Mouse (Mus musculus) embryo, embryonic 11 days (tissue): Measurements from ENCODE around the gene Dusp5.

Experiments used
- DNase-seq: peaks from one replicate; pipeline ENCODE4 v3.0.0-alpha.2; 2015

Gene Dusp5

DNA sequence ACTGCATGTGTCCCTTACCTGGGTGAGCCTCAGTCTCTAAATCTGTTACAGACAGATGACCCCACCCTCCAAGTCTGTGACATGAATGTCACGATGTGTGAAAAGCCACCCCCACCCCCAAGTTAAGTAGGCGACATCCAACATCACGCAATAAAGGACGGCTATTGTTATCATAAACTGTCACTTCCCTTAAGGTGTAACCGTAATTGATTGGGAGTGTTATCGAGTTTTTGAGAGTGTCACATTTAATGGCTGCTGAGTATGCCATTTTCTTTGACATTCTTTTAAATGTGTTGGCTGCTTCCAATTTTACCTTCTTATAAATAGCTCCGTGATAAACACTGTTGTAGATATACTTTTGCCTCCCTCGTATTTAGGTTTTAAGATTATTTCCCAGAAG, 9.4 kb upstream of the Dusp5 start:
- no peak for DNase-seq

DNA sequence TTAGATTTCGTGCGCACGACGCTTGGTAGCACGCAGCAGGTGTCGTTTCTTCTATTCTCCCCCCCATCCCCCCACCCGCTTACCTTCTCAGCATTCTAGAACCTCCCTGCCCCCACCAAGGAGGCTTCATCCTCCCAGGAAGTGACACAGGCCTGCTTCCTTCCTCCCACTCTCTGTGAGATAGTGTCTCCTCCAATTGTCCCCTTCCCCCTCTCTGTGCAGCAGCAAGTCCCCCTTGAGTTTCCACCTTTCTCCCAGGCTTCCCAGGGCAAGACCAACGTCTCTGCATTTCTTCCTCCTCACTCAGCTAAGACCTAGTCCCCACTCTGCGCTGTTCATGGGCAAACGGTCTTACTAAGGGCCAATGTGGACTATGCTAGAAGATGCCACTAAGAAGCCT, 8.9 kb upstream of the Dusp5 start:
- DNase-seq: no peak

DNA sequence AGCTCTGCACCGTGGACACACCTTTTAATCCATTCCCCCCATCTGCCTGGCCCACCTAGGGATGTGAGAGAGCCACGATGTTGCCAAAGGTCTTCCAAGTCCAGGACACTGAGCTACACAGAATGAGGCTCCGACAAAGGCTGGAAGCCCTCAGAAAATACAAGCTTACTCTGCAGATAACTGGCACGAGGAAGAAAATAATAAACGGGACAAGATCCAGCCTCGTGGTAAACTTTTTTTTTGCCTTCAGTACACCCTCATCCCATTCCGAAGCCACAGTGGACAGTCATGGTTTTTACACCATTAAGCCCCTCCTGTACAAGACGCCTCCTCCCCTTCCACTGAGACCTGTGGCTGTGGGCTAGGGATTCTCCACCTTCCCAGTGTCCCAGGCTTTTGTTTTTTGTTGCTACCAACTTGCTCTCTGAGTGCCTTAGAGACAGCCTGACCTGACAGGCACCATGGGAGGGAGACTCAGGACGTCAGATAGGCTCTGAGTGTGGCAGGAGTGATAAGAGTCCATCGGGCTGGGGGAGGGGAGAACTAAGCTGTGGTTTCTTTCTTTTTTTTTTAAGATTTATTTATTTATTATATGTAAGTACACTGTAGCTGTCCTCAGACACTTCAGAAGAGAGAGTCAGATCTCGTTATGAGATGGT, 7.6 kb upstream of the Dusp5 start:
- DNase-seq: no peak

DNA sequence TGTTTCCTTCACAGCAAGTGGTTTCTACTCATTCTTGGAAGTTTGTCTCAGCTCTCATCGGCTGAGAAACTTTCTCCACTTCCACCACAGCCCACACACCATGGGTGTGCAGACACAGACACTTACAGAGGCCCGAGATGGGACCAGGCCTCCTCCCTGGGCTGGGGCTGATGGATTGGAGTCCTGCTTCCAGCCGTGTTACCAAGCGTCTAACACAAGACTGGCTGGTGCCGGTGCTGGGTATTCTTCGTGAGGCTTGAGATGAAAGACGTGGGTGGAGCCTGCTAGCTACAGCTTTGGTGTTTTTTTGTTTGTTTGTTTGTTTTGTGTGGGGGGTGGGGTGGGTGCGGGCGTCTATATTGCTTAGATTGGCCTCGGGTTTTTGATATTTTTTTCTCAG, 1.4 kb upstream of the Dusp5 start:
- no peak for DNase-seq

DNA sequence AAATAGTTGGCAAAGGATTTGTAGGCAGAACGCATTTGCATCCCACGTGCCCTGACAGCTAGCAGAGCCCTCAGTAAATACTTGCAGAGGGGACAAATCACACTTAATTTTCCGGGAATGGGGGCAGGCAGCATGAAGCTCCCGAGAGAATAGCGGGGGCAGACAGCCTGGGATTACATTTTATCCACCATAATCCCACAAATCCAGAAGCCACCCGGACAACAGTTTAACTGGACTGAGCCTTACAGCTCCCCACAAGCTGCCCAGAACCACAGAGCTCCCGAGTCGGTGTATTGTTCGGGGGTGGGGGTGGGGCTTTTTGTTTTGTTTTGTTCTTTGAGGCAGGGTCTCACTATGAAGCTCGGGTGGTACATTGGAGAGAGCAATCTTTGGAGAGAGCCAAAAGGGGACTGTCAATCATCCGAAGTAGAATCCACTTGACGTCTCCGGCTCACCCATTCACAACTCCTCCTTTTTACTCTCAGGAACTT, 733 bp upstream of the Dusp5 start:
- DNase-seq: no peak

DNA sequence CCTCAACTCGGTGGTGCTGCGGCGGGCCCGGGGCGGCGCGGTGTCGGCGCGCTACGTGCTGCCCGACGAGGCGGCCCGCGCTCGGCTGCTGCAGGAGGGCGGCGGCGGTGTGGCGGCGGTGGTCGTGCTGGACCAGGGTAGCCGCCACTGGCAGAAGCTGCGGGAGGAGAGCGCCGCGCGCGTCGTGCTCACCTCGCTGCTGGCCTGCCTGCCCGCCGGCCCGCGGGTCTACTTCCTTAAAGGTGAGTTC, 471 bp downstream of the Dusp5 start:
- no peak for DNase-seq

DNA sequence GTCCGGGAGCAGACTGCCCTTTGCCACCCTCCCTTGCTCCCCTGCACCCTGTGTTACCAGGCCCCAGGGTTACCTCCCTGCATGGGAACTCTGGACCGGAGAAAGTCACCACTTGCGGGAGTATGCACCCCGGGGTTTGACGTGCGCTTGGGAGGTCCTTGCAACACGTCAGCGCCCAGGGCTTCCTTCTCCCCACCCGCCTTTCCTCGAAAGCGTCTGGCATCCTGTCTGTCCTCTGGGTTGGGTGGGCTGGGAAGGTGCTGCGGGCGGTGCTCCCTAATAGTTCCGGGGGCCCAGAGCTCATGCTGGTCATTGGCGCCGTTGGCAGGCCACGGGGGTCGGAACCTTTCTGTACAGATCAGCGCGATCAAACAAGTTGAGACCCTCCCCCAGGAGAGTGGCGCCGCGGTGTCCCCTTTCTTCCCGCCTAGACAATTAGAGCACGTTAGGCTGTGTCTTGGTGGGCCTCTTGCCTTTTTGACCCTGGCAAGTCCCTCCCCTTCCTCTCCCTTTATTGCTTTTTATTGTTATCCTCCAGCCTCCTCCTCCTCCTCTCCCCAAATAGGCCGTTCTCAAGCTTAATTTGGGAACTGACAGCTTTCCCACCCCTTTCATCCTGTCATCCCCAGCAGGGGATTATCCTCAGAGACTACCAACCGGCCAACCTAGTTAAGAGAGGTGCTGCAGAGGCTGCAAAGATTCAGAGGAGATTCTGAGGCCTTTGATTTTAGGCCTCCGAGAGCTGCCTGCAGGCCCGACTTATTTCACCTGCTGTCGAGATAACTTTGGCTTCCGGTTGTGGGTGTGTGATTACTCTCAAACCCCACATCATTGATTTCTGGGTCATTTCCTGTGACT, 1.0 kb downstream of the Dusp5 start:
- peak; percentile 73 for DNase-seq

DNA sequence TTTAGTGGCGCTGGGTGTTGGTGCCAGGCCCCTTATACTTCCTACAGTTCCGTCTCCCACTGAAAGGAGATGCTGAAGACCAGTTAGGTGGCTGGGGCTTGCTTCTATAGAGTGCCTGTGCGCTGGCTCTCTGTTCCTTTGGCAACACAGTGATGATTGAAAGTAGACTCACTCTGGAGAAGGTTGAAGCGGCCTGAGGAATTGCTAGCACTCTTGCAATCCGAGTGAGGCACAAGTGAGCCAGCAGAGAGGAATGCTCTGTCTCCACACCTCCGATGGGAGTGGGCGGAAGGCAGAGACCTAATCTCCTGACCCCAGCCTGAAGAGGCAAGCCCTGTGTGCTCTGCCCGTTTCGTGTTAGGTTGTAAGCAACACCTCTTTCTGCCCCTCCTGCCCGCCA, 2.5 kb downstream of the Dusp5 start:
- no peak for DNase-seq

DNA sequence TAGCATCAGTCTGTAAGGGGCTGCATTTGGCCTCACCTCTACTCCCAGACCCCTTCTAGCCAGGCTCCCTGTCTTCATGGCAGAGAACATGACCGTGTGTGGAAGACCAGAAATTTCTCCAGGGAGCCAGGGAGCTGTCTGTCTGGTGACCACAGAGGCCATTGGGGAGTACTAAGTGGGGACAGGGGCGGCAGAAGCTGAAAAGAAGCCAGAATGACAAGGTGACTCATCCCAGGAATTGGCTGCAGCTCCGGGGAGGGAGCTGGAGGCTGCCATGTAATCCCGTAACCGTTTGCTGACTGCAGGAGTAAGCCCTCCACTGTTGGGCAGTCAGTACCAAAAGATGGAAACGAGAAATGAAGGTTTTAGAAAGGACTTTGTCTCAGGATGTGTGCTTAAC, 3.1 kb downstream of the Dusp5 start:
- no peak for DNase-seq

DNA sequence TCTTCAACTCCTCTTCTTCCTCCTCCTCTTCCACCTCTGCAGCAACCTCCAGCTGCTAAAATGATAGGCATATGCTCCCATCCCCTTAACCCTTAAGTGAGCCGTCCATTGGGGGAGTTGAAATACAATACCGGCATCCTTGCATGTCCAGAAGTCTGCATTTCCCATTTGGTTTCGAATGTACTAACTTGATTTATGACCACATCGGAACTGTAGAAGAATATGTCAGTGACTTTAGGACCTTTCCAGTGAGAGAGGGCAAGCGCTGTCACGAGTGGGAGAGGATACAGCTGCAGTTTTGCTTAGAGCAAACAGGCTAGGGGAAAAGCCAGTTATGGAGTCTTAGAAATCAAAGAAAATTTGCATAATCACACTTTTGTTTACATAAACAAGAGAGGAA, 3.8 kb downstream of the Dusp5 start:
- DNase-seq: peak; percentile 37

DNA sequence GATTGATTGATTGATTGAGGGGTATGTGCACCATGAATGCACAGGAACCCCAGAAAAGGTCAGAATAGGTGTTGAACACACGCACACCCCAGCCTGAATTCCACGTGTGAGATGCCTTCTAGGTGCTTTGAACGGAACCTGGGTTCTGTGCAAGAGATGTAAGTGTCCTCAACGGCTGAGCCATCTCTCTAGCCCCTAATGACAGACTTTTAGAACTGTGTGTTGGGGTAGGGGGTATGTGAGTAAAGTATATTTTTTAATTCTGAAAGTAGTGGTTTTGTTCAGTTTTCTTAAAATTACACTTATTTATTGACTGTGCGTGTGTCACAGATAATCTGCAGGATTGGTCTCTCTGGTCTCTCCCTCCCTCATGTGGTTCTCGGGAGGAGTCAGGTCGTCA, 4.3 kb downstream of the Dusp5 start:
- no peak for DNase-seq

DNA sequence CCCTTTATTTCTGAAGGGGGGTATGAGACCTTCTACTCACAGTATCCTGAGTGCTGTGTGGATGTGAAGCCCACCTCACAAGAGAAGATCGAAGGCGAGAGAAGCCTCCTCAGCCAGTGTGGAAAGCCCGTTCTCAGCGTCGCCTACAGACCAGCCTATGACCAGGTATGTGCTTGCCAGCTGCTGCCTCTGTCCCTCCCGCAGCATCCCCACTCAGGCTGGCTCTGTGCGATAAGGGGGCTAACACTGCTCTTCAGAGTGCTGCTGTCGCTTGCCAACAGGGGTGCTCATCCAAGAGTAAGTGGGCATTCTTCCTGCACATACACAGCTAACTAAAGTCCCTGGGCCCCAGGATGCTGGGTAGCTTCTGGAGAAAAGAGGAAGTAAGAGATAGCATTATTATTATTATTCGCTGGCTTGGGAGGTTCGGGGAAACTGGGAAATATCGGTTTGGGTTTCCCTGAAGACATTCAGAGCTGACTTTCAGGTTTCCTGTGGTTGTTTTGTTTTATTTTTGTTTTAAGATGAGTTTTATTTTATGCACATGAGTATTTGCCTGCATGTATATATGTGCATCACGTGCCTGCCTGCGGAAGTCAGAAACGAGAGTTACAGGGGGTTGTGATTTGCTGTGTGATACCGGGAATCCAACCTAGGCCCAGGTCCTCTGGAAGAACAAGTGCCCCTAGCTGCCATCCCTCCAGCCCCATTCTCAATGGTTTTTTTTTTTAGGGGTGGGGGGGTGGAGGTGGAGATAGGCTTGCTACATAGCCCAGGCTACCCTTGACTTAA, 5.1 kb downstream of the Dusp5 start:
- DNase-seq: no peak

DNA sequence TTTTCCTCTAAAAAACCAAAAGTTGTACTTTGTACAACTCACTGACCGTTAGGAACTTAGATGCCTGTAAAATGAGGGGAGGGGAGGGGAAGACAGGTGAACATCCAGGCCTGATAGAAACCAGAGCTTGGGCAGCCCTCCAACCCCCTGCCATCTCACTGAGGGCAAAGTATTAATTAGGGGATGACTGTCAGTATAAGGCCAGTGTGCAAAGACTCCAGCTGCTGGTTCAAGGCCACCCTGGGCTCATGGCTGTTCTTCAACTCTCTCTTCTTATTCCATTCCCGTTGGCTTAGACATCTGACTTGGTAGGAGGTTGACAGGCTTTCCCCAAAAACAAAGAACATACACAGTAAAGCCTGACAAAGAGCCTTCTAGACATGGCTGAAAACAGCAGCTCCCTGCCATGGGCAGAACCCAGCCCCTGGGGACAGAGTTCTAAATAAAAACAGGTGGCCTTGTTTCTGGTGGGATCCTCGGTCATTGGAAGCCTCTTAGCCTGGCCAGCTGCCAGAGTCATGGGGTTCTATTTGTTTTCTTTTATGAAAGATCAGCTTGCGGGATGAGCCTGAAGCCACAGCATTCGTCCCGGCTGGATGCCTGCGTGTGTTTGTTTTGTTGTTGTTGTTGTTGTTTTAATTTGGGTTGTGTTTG, 6.0 kb downstream of the Dusp5 start:
- DNase-seq: no peak

DNA sequence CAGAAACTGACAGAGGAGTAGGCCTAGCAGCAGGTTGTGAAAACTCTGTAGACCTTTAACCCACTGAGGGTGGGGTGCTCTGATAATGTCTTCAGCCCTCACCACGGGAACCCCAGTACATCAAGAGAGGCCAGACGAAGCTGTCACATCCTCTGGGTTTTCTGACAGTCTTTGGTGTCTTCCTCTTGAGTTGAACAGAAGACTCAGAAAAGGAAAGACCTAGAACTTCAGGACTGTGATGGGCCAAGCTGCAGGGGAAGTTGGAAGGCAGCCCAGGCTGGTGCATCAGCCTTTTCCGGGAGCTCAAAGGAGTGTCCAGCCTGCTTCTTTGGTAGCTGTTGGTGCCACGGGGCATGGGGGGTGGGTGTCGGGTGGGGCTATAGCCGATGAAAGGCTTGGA, 6.5 kb downstream of the Dusp5 start:
- DNase-seq: no peak

DNA sequence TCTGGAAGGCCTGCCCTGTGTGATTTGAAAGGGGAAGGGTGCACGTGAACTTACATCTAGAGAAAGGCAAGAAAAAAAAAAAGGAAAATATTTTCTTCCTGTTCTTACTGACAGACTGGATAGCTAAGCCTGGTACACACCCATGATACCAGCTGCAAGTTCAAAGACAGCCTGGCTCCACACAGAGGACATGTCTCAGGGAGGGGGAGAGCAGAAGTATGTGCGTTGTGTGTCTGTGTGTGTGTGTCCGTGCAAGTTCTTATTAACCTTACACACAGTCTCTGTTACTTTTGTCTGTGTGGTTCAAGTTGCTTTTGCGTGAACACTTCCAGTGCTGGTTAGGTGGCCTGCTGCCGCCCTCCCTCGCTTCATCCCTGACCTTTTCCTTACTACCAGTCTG, 7.3 kb downstream of the Dusp5 start:
- no peak for DNase-seq

DNA sequence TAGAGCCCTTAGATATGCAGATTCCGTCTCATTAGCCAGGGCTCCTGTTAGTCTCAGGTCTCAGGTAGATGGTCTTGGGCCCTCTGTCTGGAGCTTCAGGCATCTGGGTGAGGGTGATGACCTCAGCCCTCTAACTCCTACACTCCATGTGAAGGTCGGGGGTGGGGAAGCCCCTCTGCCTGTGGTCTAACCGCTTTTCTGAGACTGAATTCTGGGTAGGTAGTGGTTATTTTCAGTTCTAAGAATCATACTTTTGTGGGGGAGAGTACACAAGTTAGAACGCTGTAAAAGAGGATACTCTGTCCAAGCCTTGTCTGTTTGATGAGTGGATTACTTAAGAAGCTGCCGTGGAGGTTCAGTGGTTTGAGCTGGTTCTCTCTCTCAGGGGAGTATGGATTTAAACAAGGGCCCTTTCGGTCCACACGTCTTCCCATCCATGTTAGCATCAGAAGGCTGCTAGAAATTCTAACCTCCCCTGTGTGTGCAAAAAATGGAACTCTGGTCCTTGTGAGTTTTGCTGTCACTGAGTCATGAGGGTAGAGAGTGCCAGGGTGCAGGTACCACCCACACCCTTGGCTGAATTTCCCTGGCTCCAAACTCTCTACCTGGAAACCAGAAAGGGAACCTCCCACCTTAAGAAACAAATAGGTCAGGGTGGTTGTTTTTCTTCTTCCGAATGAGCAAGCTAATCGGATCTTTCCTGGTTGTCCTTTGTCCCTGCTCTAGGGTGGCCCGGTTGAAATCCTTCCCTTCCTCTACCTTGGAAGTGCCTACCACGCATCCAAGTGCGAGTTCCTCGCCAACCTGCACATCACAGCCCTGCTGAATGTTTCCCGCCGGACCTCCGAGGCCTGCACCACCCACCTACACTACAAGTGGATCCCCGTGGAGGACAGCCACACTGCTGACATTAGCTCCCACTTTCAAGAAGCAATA, 8.1 kb downstream of the Dusp5 start:
- DNase-seq: no peak

DNA sequence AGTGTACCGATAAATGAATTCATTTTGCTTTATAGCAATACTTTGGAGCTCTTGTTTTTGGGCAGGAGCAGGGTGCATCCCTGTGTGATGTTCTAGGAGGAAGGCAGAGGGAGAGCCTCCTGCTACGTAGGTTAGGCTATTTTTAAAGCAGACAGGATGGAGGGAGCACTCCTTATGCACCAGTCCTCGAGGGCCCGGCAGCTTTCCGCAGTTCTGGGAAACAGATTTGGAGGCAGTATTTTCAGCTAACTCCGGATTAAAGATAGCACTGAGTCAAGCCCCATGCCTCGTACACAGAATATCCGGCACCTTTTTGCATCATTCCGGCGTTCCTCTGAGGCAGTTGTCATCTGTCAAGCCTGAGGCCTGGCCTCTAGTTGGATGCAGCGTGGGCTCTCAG, 9.1 kb downstream of the Dusp5 start:
- no peak for DNase-seq

DNA sequence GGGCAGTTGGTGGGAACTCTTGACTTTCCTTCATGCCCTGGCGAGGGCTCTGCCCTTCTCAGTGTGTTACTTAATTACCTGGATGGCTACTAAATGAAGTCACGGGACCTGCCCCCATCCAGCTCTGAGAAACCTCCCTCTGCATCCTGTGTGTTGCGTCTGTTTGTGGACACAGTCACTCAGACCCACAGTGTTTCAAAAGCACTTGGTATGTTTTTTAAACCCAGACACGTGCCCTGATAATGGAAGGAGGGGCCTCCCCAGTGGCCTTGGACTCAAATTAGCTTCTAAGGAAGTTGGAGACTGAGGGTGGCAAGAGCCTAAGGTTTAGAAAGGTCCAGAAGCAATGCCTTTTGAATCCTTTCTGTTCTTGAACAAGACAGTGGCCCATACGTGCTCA, 9.9 kb downstream of the Dusp5 start:
- DNase-seq: no peak

DNA sequence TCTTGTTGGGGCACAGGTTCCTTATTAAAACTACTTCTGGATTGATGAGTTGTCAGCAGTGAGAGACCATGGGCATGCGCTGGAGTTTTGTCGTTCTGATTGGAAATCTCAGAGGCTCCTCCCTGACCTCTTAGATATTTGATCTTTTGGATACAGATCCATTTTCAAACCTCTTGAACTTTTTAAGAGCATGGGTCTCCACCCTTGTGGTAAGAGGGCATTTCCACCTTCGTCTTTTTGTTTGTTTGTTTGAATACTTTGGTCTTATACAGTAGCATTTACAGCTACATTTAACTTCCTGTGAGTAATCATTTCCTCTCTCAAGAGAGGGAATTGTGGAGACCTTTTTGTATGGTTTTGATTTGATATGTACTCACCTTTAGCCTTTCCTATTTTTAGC, 10.4 kb downstream of the Dusp5 start:
- DNase-seq: no peak

DNA sequence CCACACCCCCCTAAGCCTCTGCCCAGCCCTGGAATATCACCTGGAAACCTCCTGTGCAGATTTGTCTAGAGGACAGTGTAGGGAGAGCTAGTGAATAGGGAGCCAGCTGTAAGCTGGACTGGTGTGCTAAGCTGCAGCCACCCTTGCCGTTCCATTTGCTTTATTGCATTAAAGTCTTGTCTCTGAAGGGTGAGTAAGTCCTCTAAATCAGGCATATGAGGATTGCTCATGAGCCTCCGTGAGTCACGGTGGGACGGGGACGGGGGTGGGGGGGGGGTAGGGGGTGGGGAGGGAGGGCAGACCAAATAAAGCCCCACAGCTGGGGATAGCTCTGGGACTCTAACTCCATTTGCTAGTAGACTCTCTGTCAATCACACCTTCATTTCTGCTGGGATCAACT, 14.7 kb downstream of the Dusp5 start:
- no peak for DNase-seq

DNA sequence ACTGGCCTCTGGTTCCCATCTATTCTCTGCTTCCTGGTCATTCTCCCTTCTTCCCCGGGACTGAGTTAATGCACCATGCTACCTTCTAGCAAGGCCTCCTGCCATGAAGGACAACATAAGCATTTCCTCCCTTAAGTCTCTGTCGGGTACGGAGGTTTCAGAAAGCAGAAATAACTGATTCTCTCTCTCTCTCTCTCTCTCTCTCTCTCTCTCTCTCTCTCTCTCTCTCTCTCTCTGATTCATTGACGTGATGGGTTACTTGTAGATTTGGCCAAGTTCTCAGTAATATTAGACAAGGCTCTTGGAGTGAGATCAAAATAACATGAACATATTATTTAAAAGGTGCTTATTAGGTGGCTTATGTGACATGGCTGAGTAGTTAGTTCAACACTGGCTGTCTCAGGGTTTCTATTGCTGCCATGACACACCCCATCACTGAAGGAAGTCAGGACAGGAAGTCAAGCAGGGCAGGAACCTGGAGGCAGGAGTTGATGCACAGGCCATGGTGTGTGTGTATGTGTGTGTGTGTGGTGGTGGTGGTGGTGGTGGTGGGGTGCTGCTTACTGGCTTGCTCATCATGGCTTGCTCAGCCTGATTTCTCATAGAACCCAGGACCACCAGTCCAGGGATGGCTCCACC, 16.1 kb downstream of the Dusp5 start:
- no peak for DNase-seq

DNA sequence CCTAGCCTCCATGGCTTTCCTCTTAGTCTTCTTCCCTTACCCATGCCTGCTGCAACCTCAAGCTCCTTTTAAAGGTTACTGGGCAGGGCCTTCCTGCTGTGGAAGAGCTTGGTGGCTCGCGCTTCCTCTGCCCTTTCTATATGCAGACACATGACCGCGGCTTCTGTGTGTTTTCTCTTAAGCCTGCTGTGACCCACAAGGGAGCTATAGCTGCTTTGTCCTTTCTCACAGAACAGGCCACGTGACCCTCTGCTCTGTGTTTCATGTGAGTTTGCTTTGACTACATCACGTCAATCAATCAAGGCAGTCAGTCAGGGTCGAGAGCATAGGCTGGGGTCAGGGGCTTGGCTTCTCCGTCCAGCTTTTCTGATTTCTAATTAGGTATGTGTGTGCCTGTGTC, 18.7 kb downstream of the Dusp5 start:
- peak; percentile 60 for DNase-seq
